Mouse (Mus musculus) neural tube, embryonic 15.5 days (tissue): ENCODE measurements around the gene Bcl2l2. TPM values are rescaled to one million over a fixed set of nuclear protein-coding genes. Genes with fewer than 3 reads are reported as not detected.

Experiments used
- ATAC-seq: fragments of 200-750 bp; cut with Nextera tagmentation; 2 replicates; pipeline ENCODE4 v1.8.0; 2017; ENCODE audit warnings: mild to moderate bottlenecking, moderate TSS enrichment, moderate library complexity; ENCODE audit not compliant: low FRiP score
- H3K27ac ChIP-seq: fragments of 300-500 bp; sonication (generic); replicated peaks from 2 replicates; pipeline ENCODE4 v1.5.1; 2015; ENCODE audit warnings: mild to moderate bottlenecking, inconsistent platforms
- H3K27me3 ChIP-seq: fragments of 300-500 bp; sonication (generic); replicated peaks from 2 replicates; pipeline ENCODE4 v1.6.1; 2015; ENCODE audit warnings: inconsistent platforms
- H3K36me3 ChIP-seq: fragments of 300-500 bp; sonication (generic); 2 replicates; pipeline ENCODE4 v1.6.1; 2015; ENCODE audit warnings: inconsistent platforms
- H3K4me1 ChIP-seq: fragments of 300-500 bp; sonication (generic); 2 replicates; pipeline ENCODE4 v1.6.1; 2015; ENCODE audit warnings: inconsistent platforms
- H3K4me2 ChIP-seq: fragments of 300-500 bp; sonication (generic); 2 replicates; pipeline ENCODE4 v1.6.1; 2015; ENCODE audit warnings: inconsistent platforms, mild to moderate bottlenecking, moderate library complexity
- H3K4me3 ChIP-seq: fragments of 300-500 bp; sonication (generic); replicated peaks from 2 replicates; pipeline ENCODE4 v1.5.1; 2015; ENCODE audit warnings: mild to moderate bottlenecking, inconsistent platforms
- H3K9ac ChIP-seq: fragments of 300-500 bp; sonication (generic); replicated peaks from 2 replicates; pipeline ENCODE4 v1.6.1; 2015; ENCODE audit warnings: mild to moderate bottlenecking, inconsistent platforms
- H3K9me3 ChIP-seq: fragments of 300-500 bp; sonication (generic); replicated peaks from 2 replicates; pipeline ENCODE4 v1.6.1; 2016; ENCODE audit warnings: inconsistent platforms
- WGBS: fragments of 180-500 bp; shearing (Covaris S2); methylation state at CpG from one replicate; pipeline ENCODE4 v1.1.7; 2015; ENCODE audit warnings: mixed read lengths; 5-methylcytosine and 5-hydroxymethylcytosine counted together
- polyA plus RNA-seq: library from polyadenylated mRNA; unstranded; fragments of >200 nt; fragmentation: Nextera tagmentation; extraction: Ambion mirVana; gene quantifications from 2 replicates; pipeline ENCODE4 v1.2.1, GENCODE M21; 2015

Gene Bcl2l2
- polyA plus RNA-seq, 1 experiment from 2014 or later: 3.4 TPM

- no peak overlapping the region for H3K4me2 ChIP-seq
- H3K27me3 ChIP-seq: no peaks in the 10 kb centered on the region
Measured at GRCm38 (mm10) chr14:54868026-54868425, 15.2 kb upstream of the Bcl2l2 start.

GRCm38 (mm10) chr14:54870861-54871260, 12.3 kb upstream of the Bcl2l2 start, which contains the start of gene Homez:
TSS of gene Homez (minus strand) at chr14:54870961.
- no peaks in the 10 kb centered on the region for H3K27me3 ChIP-seq
- H3K4me3 ChIP-seq: no peak within 1 kb of the TSS
- WGBS: 91% methylated on average over 5 of the region's 5 CpGs
- H3K9ac ChIP-seq: no peak within 1 kb of the TSS
- no peak within 1 kb of the TSS for H3K27ac ChIP-seq
- H3K4me1 ChIP-seq: peaks cover 8% of the 10 kb centered on the region
- ATAC-seq: no peak
- no peaks in the 10 kb centered on the region for H3K36me3 ChIP-seq
- H3K4me2 ChIP-seq: no peak within 1 kb of the TSS
- H3K9me3 ChIP-seq: no peaks in the 10 kb centered on the region

More at GRCm38 (mm10) chr14:54868026-54868425, 15.2 kb upstream of the Bcl2l2 start:
- Histone ChIP-seq H3K36me3 (no peaks in the 10 kb centered on the region), H3K27ac (no peak overlapping the region), H3K9ac (no peak overlapping the region), H3K4me3 (no peak overlapping the region), H3K9me3 (no peaks in the 10 kb centered on the region), H3K4me1 (peaks cover 7% of the 10 kb centered on the region)
- 94% methylated on average over 4 of the region's 4 CpGs for WGBS
- no peak for ATAC-seq

GRCm38 (mm10) chr14:54874165-54874564, 9.0 kb upstream of the Bcl2l2 start:
- no peak overlapping the region for H3K27ac ChIP-seq
- no peak overlapping the region for H3K4me2 ChIP-seq
- no peaks in the 10 kb centered on the region; the same call in 1 of the 2 replicates for H3K27me3 ChIP-seq
- ATAC-seq: no peak
- H3K9ac ChIP-seq: no peak overlapping the region
- H3K4me1 ChIP-seq: peaks cover 16% of the 10 kb centered on the region
- WGBS: 91% methylated on average over 3 of the region's 3 CpGs
- no peak overlapping the region for H3K4me3 ChIP-seq
- H3K36me3 ChIP-seq: no peaks in the 10 kb centered on the region
- no peaks in the 10 kb centered on the region for H3K9me3 ChIP-seq

- Histone ChIP-seq H3K4me2 (peak overlapping the region; percentile 96), H3K4me3 (peak overlapping the region; percentile 71), H3K27ac (peak overlapping the region; percentile 95), H3K9me3 (no peaks in the 10 kb centered on the region), H3K36me3 (no peaks in the 10 kb centered on the region), H3K27me3 (no peaks in the 10 kb centered on the region; the same call in 1 of the 2 replicates), H3K4me1 (peaks cover 16% of the 10 kb centered on the region), H3K9ac (peak overlapping the region; percentile 84)
- peak; percentile 67 for ATAC-seq
- WGBS: 2% methylated on average over 36 of the region's 36 CpGs
Measured at GRCm38 (mm10) chr14:54875844-54876538, 7.2 kb upstream of the Bcl2l2 start.

- Histone ChIP-seq H3K9ac (peak overlapping the region; percentile 84), H3K27ac (peak overlapping the region; percentile 95), H3K27me3 (no peaks in the 10 kb centered on the region; the same call in 1 of the 2 replicates), H3K4me1 (peaks cover 16% of the 10 kb centered on the region), H3K36me3 (no peaks in the 10 kb centered on the region), H3K4me2 (peak overlapping the region; percentile 96), H3K9me3 (no peaks in the 10 kb centered on the region), H3K4me3 (peak overlapping the region; percentile 71)
- ATAC-seq: peak; percentile 92
- under 1% methylated on average over 61 of the region's 72 CpGs for WGBS
Measured at GRCm38 (mm10) chr14:54876539-54877047, 6.6 kb upstream of the Bcl2l2 start.

GRCm38 (mm10) chr14:54877048-54877715, 6.0 kb upstream of the Bcl2l2 start, which contains the start of gene Ppp1r3e:
TSS of gene Ppp1r3e (minus strand) at chr14:54877550.
- H3K36me3 ChIP-seq: no peaks in the 10 kb centered on the region
- peak within 1 kb of the TSS; percentile 96 for H3K4me2 ChIP-seq
- under 1% methylated on average over 58 of the region's 61 CpGs for WGBS
- peak; percentile 83 for ATAC-seq
- peak within 1 kb of the TSS; percentile 95 for H3K27ac ChIP-seq
- peaks cover 16% of the 10 kb centered on the region for H3K4me1 ChIP-seq
- peak within 1 kb of the TSS; percentile 84 for H3K9ac ChIP-seq
- H3K9me3 ChIP-seq: no peaks in the 10 kb centered on the region
- H3K4me3 ChIP-seq: peak within 1 kb of the TSS; percentile 71
- no peaks in the 10 kb centered on the region; the same call in 1 of the 2 replicates for H3K27me3 ChIP-seq

- 35% methylated on average over 21 of the region's 21 CpGs for WGBS
- ATAC-seq: no peak
Measured at GRCm38 (mm10) chr14:54884022-54884712, 990 bp downstream of the Bcl2l2 start.

GRCm38 (mm10) chr14:54885309-54885708, 2.1 kb downstream of the Bcl2l2 start:
- 92% methylated on average over 11 of the region's 11 CpGs for WGBS
- Histone ChIP-seq H3K4me2 (peak overlapping the region; percentile 68), H3K4me3 (0 out of 2 replicates have a peak overlapping the region, but pooled peaks have one; percentile 1), H3K27ac (no peak overlapping the region), H3K4me1 (peaks cover 31% of the 10 kb centered on the region), H3K36me3 (peaks cover 12% of the 10 kb centered on the region; the same call in 1 of the 2 replicates), H3K9me3 (no peaks in the 10 kb centered on the region), H3K9ac (no peak overlapping the region), H3K27me3 (no peaks in the 10 kb centered on the region)
- ATAC-seq: no peak

More at GRCm38 (mm10) chr14:54884022-54884712, 990 bp downstream of the Bcl2l2 start:
- Histone ChIP-seq H3K4me3 (peak overlapping the region; percentile 73), H3K9ac (peak overlapping the region; percentile 85), H3K9me3 (no peaks in the 10 kb centered on the region), H3K27ac (peak overlapping the region; percentile 93), H3K27me3 (no peaks in the 10 kb centered on the region), H3K36me3 (peaks cover 12% of the 10 kb centered on the region; the same call in 1 of the 2 replicates), H3K4me2 (peak overlapping the region; percentile 68), H3K4me1 (peaks cover 31% of the 10 kb centered on the region)

GRCm38 (mm10) chr14:54892200-54892599, 9.0 kb downstream of the Bcl2l2 start, which contains the start of gene Pabpn1:
TSS of gene Pabpn1 (plus strand) at chr14:54892500.
- peak within 1 kb of the TSS; percentile 87 for H3K4me3 ChIP-seq
- no peaks in the 10 kb centered on the region for H3K27me3 ChIP-seq
- no peaks in the 10 kb centered on the region for H3K9me3 ChIP-seq
- WGBS: 94% methylated on average over 3 of the region's 3 CpGs
- H3K4me1 ChIP-seq: peaks cover 22% of the 10 kb centered on the region
- H3K36me3 ChIP-seq: peaks cover 14% of the 10 kb centered on the region
- peak within 1 kb of the TSS; percentile 91 for H3K27ac ChIP-seq
- H3K4me2 ChIP-seq: peak within 1 kb of the TSS; percentile 56
- peak within 1 kb of the TSS; percentile 51 for H3K9ac ChIP-seq
- no peak for ATAC-seq

GRCm38 (mm10) chr14:54893651-54894181, 10.5 kb downstream of the Bcl2l2 start:
- Histone ChIP-seq H3K27ac (peak overlapping the region; percentile 97), H3K9me3 (no peaks in the 10 kb centered on the region)
- under 1% methylated on average over 38 of the region's 38 CpGs for WGBS

More at GRCm38 (mm10) chr14:54893651-54894181, 10.5 kb downstream of the Bcl2l2 start:
- Histone ChIP-seq H3K27me3 (no peaks in the 10 kb centered on the region), H3K36me3 (peaks cover 28% of the 10 kb centered on the region), H3K9ac (peak overlapping the region; percentile 99), H3K4me2 (peak overlapping the region; percentile 56), H3K4me3 (peak overlapping the region; percentile 87), H3K4me1 (peaks cover 24% of the 10 kb centered on the region)
- ATAC-seq: peak; percentile 97
